Mouse (Mus musculus) adrenal gland, postnatal 4 days (tissue): ENCODE data around the gene Xrcc1. TPM values are rescaled to one million over a fixed set of nuclear protein-coding genes. Genes with fewer than 3 reads are reported as not detected.

Source experiments
- DNase-seq, 2 experiments: peaks; one replicate each; pipeline ENCODE4 v3.0.0; 2021 to 2022; ENCODE audit warnings: low spot score in 2 of 2, mixed read lengths in 2 of 2
- total RNA-seq, 2 experiments: library from RNA; stranded (reverse); gene quantifications; 2 replicates each; pipeline ENCODE4 v1.2.3; 2021

Gene Xrcc1
- total RNA-seq, 2 experiments from 2014 or later, result 56.8 to 64.4 TPM

- DNase-seq, result no peak
Observed at GRCm38 (mm10) chr7:24563191-24563836, 17.2 kb downstream of the Xrcc1 start.

GRCm38 (mm10) chr7:24563837-24564206 lies 17.7 kb downstream of the Xrcc1 start:
- no peak for DNase-seq

GRCm38 (mm10) chr7:24564607-24565265 lies 18.6 kb downstream of the Xrcc1 start:
- peak in 1 of 2 experiments; percentile 50 for DNase-seq

GRCm38 (mm10) chr7:24565627-24566026 lies 19.5 kb downstream of the Xrcc1 start:
- no peak for DNase-seq

GRCm38 (mm10) chr7:24566206-24566605 lies 20.1 kb downstream of the Xrcc1 start:
- DNase-seq, result no peak

GRCm38 (mm10) chr7:24568512-24568911 lies 22.4 kb downstream of the Xrcc1 start:
- no peak for DNase-seq

GRCm38 (mm10) chr7:24571071-24571470 lies 25.0 kb downstream of the Xrcc1 start:
- no peak for DNase-seq

GRCm38 (mm10) chr7:24572455-24572854 lies 26.4 kb downstream of the Xrcc1 start:
- no peak for DNase-seq

- DNase-seq, result no peak
Observed at GRCm38 (mm10) chr7:24574224-24574796, 28.2 kb downstream of the Xrcc1 start.

GRCm38 (mm10) chr7:24577811-24578210 lies 31.7 kb downstream of the Xrcc1 start:
- DNase-seq, result no peak

- no peak for DNase-seq
Observed at GRCm38 (mm10) chr7:24584876-24585275, 38.8 kb downstream of the Xrcc1 start.

- DNase-seq, result no peak
Observed at GRCm38 (mm10) chr7:24585995-24586394, 39.9 kb downstream of the Xrcc1 start.

GRCm38 (mm10) chr7:24586828-24587227 lies 40.7 kb downstream of the Xrcc1 start:
- no peak for DNase-seq

GRCm38 (mm10) chr7:24587330-24588105 lies 41.4 kb downstream of the Xrcc1 start, which contains the start of the genes Ethe1 and Zfp575:
Gene Ethe1 (plus strand): TSS chr7:24587543.
Gene Zfp575 (minus strand): TSS chr7:24587641.
- DNase-seq, result no peak

- DNase-seq, result no peak
Observed at GRCm38 (mm10) chr7:24588336-24588735, 42.2 kb downstream of the Xrcc1 start.

GRCm38 (mm10) chr7:24591735-24592134 lies 45.6 kb downstream of the Xrcc1 start:
- DNase-seq, result no peak

GRCm38 (mm10) chr7:24592163-24592562 lies 46.1 kb downstream of the Xrcc1 start:
- DNase-seq, result no peak

- DNase-seq, result no peak
Observed at GRCm38 (mm10) chr7:24592781-24593180, 46.7 kb downstream of the Xrcc1 start.

- peak; percentile 54 to 65 for DNase-seq
Observed at GRCm38 (mm10) chr7:24593621-24594308, 47.7 kb downstream of the Xrcc1 start.

GRCm38 (mm10) chr7:24594309-24594803 lies 48.3 kb downstream of the Xrcc1 start:
- no peak for DNase-seq

GRCm38 (mm10) chr7:24595464-24595863 lies 49.4 kb downstream of the Xrcc1 start:
- DNase-seq, result no peak
